8 mouse cellular contexts compared by ENCODE assay signal in the genomic region with DNA sequence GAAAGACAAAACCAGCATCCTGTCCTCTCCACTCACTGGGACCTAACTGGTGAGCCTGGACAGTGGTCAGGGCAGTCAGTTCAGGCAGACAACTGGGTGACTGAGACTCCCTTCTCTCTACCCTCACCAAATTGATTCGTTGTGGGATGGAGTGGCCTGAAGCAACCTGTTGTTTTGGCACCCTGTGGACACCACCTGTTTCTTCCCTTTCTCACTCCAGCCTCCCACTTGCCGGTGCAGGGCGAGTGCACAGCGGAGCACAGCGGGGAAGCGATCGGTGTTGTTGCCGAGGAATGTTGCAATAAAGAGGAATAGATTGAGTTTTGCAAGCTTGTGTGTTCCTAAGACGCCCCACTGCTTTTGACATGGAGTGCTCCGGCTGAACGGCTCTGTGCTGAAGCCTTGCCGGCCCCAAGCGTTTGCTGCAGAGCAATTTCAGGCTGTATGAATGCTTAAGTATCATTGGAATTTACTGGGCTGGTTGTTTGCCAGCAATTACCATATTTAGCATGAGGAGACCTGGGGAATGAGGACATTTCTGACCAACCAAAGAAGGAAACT. TPM values are rescaled to one million over a fixed set of nuclear protein-coding genes. Genes with fewer than 3 reads are reported as not detected.
DNase-seq lines count a peak whose midpoint lies in the region; ATAC-seq lines count a peak whose summit lies in the region.

No protein-coding gene starts in this region.

- H3K4me2 ChIP-seq in heart, embryonic 12.5 days = peak overlapping the region; percentile 73
- H3K4me2 ChIP-seq in kidney, embryonic 16.5 days (replicated peaks; ENCODE audit: low read depth, low read length) = peak overlapping the region; percentile 45
- peak overlapping the region; percentile 24 for H3K4me2 ChIP-seq in stomach, embryonic 14.5 days (replicated peaks; ENCODE audit: low read depth, low read length)

- H3K9ac ChIP-seq in heart, embryonic 12.5 days = peak overlapping the region; percentile 78
- peak overlapping the region; percentile 24 for H3K9ac ChIP-seq in kidney, embryonic 16.5 days (replicated peaks; ENCODE audit: low read length)
- H3K9ac ChIP-seq in stomach, embryonic 14.5 days (replicated peaks; ENCODE audit: low read depth, low read length) = no peak overlapping the region

- intact Hi-C loops in left cerebral cortex, postnatal 14 days (cut with DNase I) = no loop called here

- H3K27me3 ChIP-seq in embryonic facial prominence, embryonic 10.5 days (replicated peaks; ENCODE audit: low read depth, poor library complexity, severe bottlenecking) = no peaks in the 10 kb centered on the region
- H3K27me3 ChIP-seq in heart, embryonic 12.5 days (replicated peaks) = no peaks in the 10 kb centered on the region
- H3K27me3 ChIP-seq in kidney, embryonic 16.5 days (ENCODE audit: insufficient read depth, low read length) = no peaks in the 10 kb centered on the region
- no peaks in the 10 kb centered on the region for H3K27me3 ChIP-seq in stomach, embryonic 14.5 days (ENCODE audit: control insufficient read depth, insufficient read depth, low read length)

- H3K4me1 ChIP-seq in embryonic facial prominence, embryonic 10.5 days = peaks cover 79% of the 10 kb centered on the region
- peaks cover 75% of the 10 kb centered on the region for H3K4me1 ChIP-seq in heart, embryonic 12.5 days (replicated peaks)
- peaks cover 81% of the 10 kb centered on the region for H3K4me1 ChIP-seq in kidney, embryonic 16.5 days (ENCODE audit: insufficient read depth, low read length)
- peaks cover 49% of the 10 kb centered on the region for H3K4me1 ChIP-seq in stomach, embryonic 14.5 days (ENCODE audit: control insufficient read depth, insufficient read depth, low read length)

- 6% methylated on average over 13 of the region's 13 CpGs for WGBS in embryonic facial prominence, embryonic 10.5 days
- WGBS in heart, embryonic 12.5 days = 12% methylated on average over 13 of the region's 13 CpGs
- 5% methylated on average over 13 of the region's 13 CpGs for WGBS in kidney, embryonic 16.5 days
- WGBS in stomach, embryonic 14.5 days = 13% methylated on average over 13 of the region's 13 CpGs

- peak; percentile 29 for DNase-seq in layer of hippocampus, adult 9-11 months
- no peak for DNase-seq in layer of hippocampus, adult 9-10 months (ENCODE audit: low spot score)
- DNase-seq in embryonic facial prominence, embryonic 10.5 days (ENCODE audit: low spot score) = peak; percentile 54
- peak; percentile 93 for DNase-seq in lung, postnatal 36 days
- DNase-seq in left cerebral cortex, postnatal 14 days (ENCODE audit: low spot score in 2 of 2) = no peak

- peaks cover 8% of the 10 kb centered on the region; the same call in 1 of the 2 replicates for H3K36me3 ChIP-seq in embryonic facial prominence, embryonic 10.5 days (replicated peaks)
- H3K36me3 ChIP-seq in heart, embryonic 12.5 days = no peaks in the 10 kb centered on the region
- no peaks in the 10 kb centered on the region for H3K36me3 ChIP-seq in kidney, embryonic 16.5 days (ENCODE audit: insufficient read depth, low read length)
- H3K36me3 ChIP-seq in stomach, embryonic 14.5 days (ENCODE audit: control insufficient read depth, insufficient read depth, low read length) = no peaks in the 10 kb centered on the region

- peak; percentile 64; the same call in 1 of the 2 replicates for ATAC-seq in heart, embryonic 12.5 days (ENCODE audit: insufficient number of reproducible peaks, low FRiP score)
- peak; percentile 68 for ATAC-seq in kidney, embryonic 16.5 days (ENCODE audit: low FRiP score, low TSS enrichment)
- ATAC-seq in stomach, embryonic 14.5 days (ENCODE audit: insufficient number of reproducible peaks, insufficient read depth, low FRiP score, low read depth) = peak; percentile 50; the same call in 1 of the 2 replicates

- no peaks in the 10 kb centered on the region for H3K9me3 ChIP-seq in embryonic facial prominence, embryonic 10.5 days
- H3K9me3 ChIP-seq in heart, embryonic 12.5 days (replicated peaks) = no peaks in the 10 kb centered on the region
- H3K9me3 ChIP-seq in kidney, embryonic 16.5 days (ENCODE audit: low read length) = no peaks in the 10 kb centered on the region
- no peaks in the 10 kb centered on the region for H3K9me3 ChIP-seq in stomach, embryonic 14.5 days (ENCODE audit: control insufficient read depth, low read depth, low read length)

- H3K27ac ChIP-seq in embryonic facial prominence, embryonic 10.5 days (replicated peaks) = peak overlapping the region; percentile 72
- H3K27ac ChIP-seq in heart, embryonic 12.5 days (ENCODE audit: poor library complexity, severe bottlenecking) = peak overlapping the region; percentile 99
- peak overlapping the region; percentile 91 for H3K27ac ChIP-seq in kidney, embryonic 16.5 days (ENCODE audit: low read length)
- H3K27ac ChIP-seq in stomach, embryonic 14.5 days (ENCODE audit: low read length) = peak overlapping the region; percentile 80

- H3K4me3 ChIP-seq in embryonic facial prominence, embryonic 10.5 days = peak overlapping the region; percentile 28; the same call in 1 of the 2 replicates
- H3K4me3 ChIP-seq in heart, embryonic 12.5 days = peak overlapping the region; percentile 38
- H3K4me3 ChIP-seq in kidney, embryonic 16.5 days (ENCODE audit: low read length) = peak overlapping the region; percentile 13; the same call in 1 of the 2 replicates
- H3K4me3 ChIP-seq in stomach, embryonic 14.5 days (ENCODE audit: low read depth, low read length) = no peak overlapping the region

RNA-seq across cellular contexts. Expression of a gene that starts 11.0 kb away (rescaled TPM):
- 22.0 and 23.2 TPM in 2 replicates for polyA plus RNA-seq in embryonic facial prominence, embryonic 10.5 days (2016; fragmentation: Nextera tagmentation; extraction: Ambion mirVana)
- polyA plus RNA-seq in heart, embryonic 12.5 days (2016; fragmentation: Nextera tagmentation; extraction: Ambion mirVana) = 16.7 and 17.7 TPM in 2 replicates
- polyA plus RNA-seq in kidney, embryonic 16.5 days (2015; fragmentation: Nextera tagmentation; extraction: Ambion mirVana) = 31.1 and 33.8 TPM in 2 replicates
- polyA plus RNA-seq in stomach, embryonic 14.5 days (2014; fragmentation: Nextera tagmentation; extraction: Ambion mirVana) = 36.2 and 38.3 TPM in 2 replicates
- total RNA-seq in left cerebral cortex, postnatal 14 days (2021) = 10 to 100 TPM; 14.9 to 15.0 TPM

Comparison
In these comparisons a context has a peak if more than half of its experiments do, and no peak if none do; other contexts are left out.
1. DNase-seq: peak in layer of hippocampus, adult 9-11 months (single experiment), embryonic facial prominence, embryonic 10.5 days (single experiment) and lung, postnatal 36 days (single experiment); none in layer of hippocampus, adult 9-10 months (single experiment) and left cerebral cortex, postnatal 14 days (0 of 2).
2. Peak in every context shown above with its lines, with median percentiles within 50 percentile points of each other: H3K27ac ChIP-seq, ATAC-seq and H3K4me2 ChIP-seq.